Mouse (Mus musculus) neural tube, embryonic 10.5 days (tissue): Measurements from ENCODE around the gene Pfas.
"Not testable (repeated sequence)": the region's sequence is repeated elsewhere in the genome, so short reads cannot be mapped to it uniquely, and the experiment has no call there.

Experiments
- DNase-seq: peaks from one replicate; pipeline ENCODE4 v3.0.0-alpha.2; 2017; ENCODE audit warnings: low spot score; ENCODE audit errors: extremely low spot score

Pfas gene

GRCm38 (mm10) chr11:69015644-69016441, 7.6 kb upstream of the Pfas start, which contains the start of gene Ctc1:
TSS of gene Ctc1 (plus strand) at chr11:69015911.
- peak; percentile 94 for DNase-seq

GRCm38 (mm10) chr11:69012071-69012601, 3.9 kb upstream of the Pfas start:
- DNase-seq, result peak; percentile 85

GRCm38 (mm10) chr11:69011445-69011844, 3.2 kb upstream of the Pfas start:
- DNase-seq, result not testable (repeated sequence)

GRCm38 (mm10) chr11:69010400-69011323, 2.4 kb upstream of the Pfas start:
- DNase-seq, result no peak

- DNase-seq, result no peak
These were observed 1.2 kb upstream of the Pfas start for GRCm38 (mm10) chr11:69009508-69009907.

- DNase-seq, result not testable (repeated sequence)
These were observed 1.7 kb downstream of the Pfas start for GRCm38 (mm10) chr11:69006575-69006974.

GRCm38 (mm10) chr11:69005193-69005592, 3.1 kb downstream of the Pfas start:
- no peak for DNase-seq

GRCm38 (mm10) chr11:69003592-69003991, 4.7 kb downstream of the Pfas start:
- no peak for DNase-seq

- DNase-seq, result not testable (repeated sequence)
These were observed 5.5 kb downstream of the Pfas start for GRCm38 (mm10) chr11:69002782-69003181.

- no peak for DNase-seq
These were observed 11.2 kb downstream of the Pfas start for GRCm38 (mm10) chr11:68997080-68997479.

GRCm38 (mm10) chr11:68994377-68994776, 13.9 kb downstream of the Pfas start:
- DNase-seq, result no peak

- no peak for DNase-seq
These were observed 15.1 kb downstream of the Pfas start for GRCm38 (mm10) chr11:68993122-68993521.

- DNase-seq, result no peak
These were observed 19.9 kb downstream of the Pfas start for GRCm38 (mm10) chr11:68988341-68988740.

- DNase-seq, result no peak
These were observed 20.8 kb downstream of the Pfas start for GRCm38 (mm10) chr11:68987365-68987882.

- DNase-seq, result peak; percentile 79
These were observed 25.5 kb downstream of the Pfas start for GRCm38 (mm10) chr11:68982639-68983369.

- DNase-seq, result no peak
These were observed 27.3 kb downstream of the Pfas start for GRCm38 (mm10) chr11:68980919-68981318.

GRCm38 (mm10) chr11:68979320-68979733, 28.9 kb downstream of the Pfas start:
- no peak for DNase-seq

GRCm38 (mm10) chr11:68975601-68976000, 32.7 kb downstream of the Pfas start:
- no peak for DNase-seq

- DNase-seq, result no peak
These were observed 33.2 kb downstream of the Pfas start, which contains the start of gene Rangrf for GRCm38 (mm10) chr11:68975085-68975484. TSS of gene Rangrf (minus strand) at chr11:68975185.

- DNase-seq, result no peak
These were observed 34.2 kb downstream of the Pfas start for GRCm38 (mm10) chr11:68974059-68974450.
